Mouse (Mus musculus) C2C12 (cell line): Measurements from ENCODE around the gene Tcf12.

ENCODE experiments used
- CEBPB ChIP-seq: IDR thresholded peaks from one replicate; pipeline ENCODE4 v1.6.1; 2011; ENCODE audit warnings: low read depth, mild to moderate bottlenecking, control low read depth, moderate library complexity
- CTCF ChIP-seq: IDR thresholded peaks from one replicate; pipeline ENCODE4 v1.5.1; 2011; ENCODE audit not compliant: control insufficient read depth, insufficient read depth, insufficient read length
- MYOD1 ChIP-seq: IDR thresholded peaks from one replicate; pipeline ENCODE4 v1.6.1; 2011; ENCODE audit warnings: low read depth; ENCODE audit not compliant: control insufficient read depth, insufficient read length
- MYOG ChIP-seq: IDR thresholded peaks from one replicate; pipeline ENCODE4 v1.6.1; 2011; ENCODE audit not compliant: control insufficient read depth, insufficient read length; ENCODE audit errors: extremely low read depth

GRCm38 (mm10) chr9:72037059-72037516 lies 74.6 kb downstream of the Tcf12 start:
- no peak for TF ChIP-seq MYOD1
- TF ChIP-seq CTCF = no peak
- TF ChIP-seq CEBPB = no peak
- no peak for TF ChIP-seq MYOG
